Mouse (Mus musculus) stomach, embryonic 16.5 days (tissue): ENCODE results near the gene Bspry. TPM values are rescaled to one million over a fixed set of nuclear protein-coding genes. Genes with fewer than 3 reads are reported as not detected.
A peak's percentile ranks its signal among the peaks of the same experiment; 100 is the strongest.

Experiments used
- ATAC-seq: fragments of 200-750 bp; cut with Nextera tagmentation; 2 replicates; pipeline ENCODE4 v1.8.0; 2017; ENCODE audit warnings: moderate number of reproducible peaks, moderate TSS enrichment; ENCODE audit not compliant: insufficient read depth, low FRiP score
- H3K27ac ChIP-seq: fragments of 300-500 bp; sonication (generic); 2 replicates; pipeline ENCODE4 v1.5.1; 2014; ENCODE audit warnings: low read length
- H3K27me3 ChIP-seq: fragments of 300-500 bp; sonication (generic); 2 replicates; pipeline ENCODE4 v1.6.1; 2014; ENCODE audit warnings: low read length, control low read depth, mixed read lengths; ENCODE audit not compliant: control insufficient read depth, insufficient read depth
- H3K36me3 ChIP-seq: fragments of 300-500 bp; sonication (generic); 2 replicates; pipeline ENCODE4 v1.6.1; 2014; ENCODE audit warnings: low read length; ENCODE audit not compliant: control insufficient read depth, insufficient read depth
- H3K4me1 ChIP-seq: fragments of 300-500 bp; sonication (generic); 2 replicates; pipeline ENCODE4 v1.6.1; 2014; ENCODE audit warnings: low read length, control low read depth, mixed read lengths; ENCODE audit not compliant: control insufficient read depth, insufficient read depth
- H3K4me2 ChIP-seq: fragments of 300-500 bp; sonication (generic); 2 replicates; pipeline ENCODE4 v1.6.1; 2014; ENCODE audit warnings: low read depth, low read length, mixed read lengths
- H3K4me3 ChIP-seq: fragments of 300-500 bp; sonication (generic); replicated peaks from 2 replicates; pipeline ENCODE4 v1.5.1; 2014; ENCODE audit warnings: mild to moderate bottlenecking, low read length
- H3K9ac ChIP-seq: fragments of 300-500 bp; sonication (generic); 2 replicates; pipeline ENCODE4 v1.6.1; 2014; ENCODE audit warnings: low read length
- H3K9me3 ChIP-seq: fragments of 300-500 bp; sonication (generic); replicated peaks from 2 replicates; pipeline ENCODE4 v1.6.1; 2016; ENCODE audit warnings: low read length, control low read depth; ENCODE audit not compliant: control insufficient read depth
- WGBS: fragments of 180-500 bp; shearing (Covaris S2); extraction: QIAGEN DNeasy Blood & Tissue Kit; methylation state at CpG from one replicate; pipeline ENCODE4 v1.1.7; 2014; 5-methylcytosine and 5-hydroxymethylcytosine counted together
- polyA plus RNA-seq: library from polyadenylated mRNA; unstranded; fragments of >200 nt; fragmentation: Nextera tagmentation; extraction: Ambion mirVana; gene quantifications from 2 replicates; pipeline ENCODE4 v1.2.1, GENCODE M21; 2015

The Bspry gene
- polyA plus RNA-seq, 1 experiment from 2014 or later: 29.3 TPM

- peaks cover 3% of the 10 kb centered on the region; the same call in 1 of the 2 replicates for H3K4me1 ChIP-seq
- no peak overlapping the region for H3K4me2 ChIP-seq
- H3K9ac ChIP-seq: no peak overlapping the region
- H3K9me3 ChIP-seq: no peaks in the 10 kb centered on the region
- no peak for ATAC-seq
- H3K27ac ChIP-seq: no peak overlapping the region
- no peak overlapping the region for H3K4me3 ChIP-seq
- H3K36me3 ChIP-seq: no peaks in the 10 kb centered on the region
- no peaks in the 10 kb centered on the region for H3K27me3 ChIP-seq
- 89% methylated on average over 2 of the region's 2 CpGs for WGBS
Observed at GRCm38 (mm10) chr4:62487914-62488313, 8.1 kb downstream of the Bspry start.

DNA sequence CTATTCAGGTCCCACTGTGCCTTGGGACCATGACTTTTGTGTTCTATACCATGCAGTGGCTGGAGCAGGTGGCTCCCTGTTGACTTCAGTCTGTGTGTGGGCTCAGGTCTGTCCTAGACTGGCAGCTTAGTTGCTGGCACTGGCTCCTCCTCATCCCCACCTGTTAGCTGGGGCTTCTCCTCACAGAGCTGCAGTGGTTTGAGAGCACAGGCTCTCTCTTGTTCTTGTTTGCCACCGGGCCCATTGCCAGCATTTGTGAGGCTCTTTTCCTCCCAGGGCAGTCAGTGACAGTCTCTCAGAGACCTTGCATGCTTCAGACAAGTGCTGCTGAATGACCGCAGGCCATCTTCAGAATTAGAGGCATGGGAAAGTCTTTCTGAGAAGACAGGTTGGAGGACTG, 12.8 kb downstream of the Bspry start:
- no peaks in the 10 kb centered on the region for H3K9me3 ChIP-seq
- H3K27me3 ChIP-seq: no peaks in the 10 kb centered on the region
- H3K27ac ChIP-seq: no peak overlapping the region
- H3K4me3 ChIP-seq: no peak overlapping the region
- no peak for ATAC-seq
- no peak overlapping the region for H3K4me2 ChIP-seq
- H3K36me3 ChIP-seq: no peaks in the 10 kb centered on the region
- WGBS: 78% methylated on average over 2 of the region's 2 CpGs
- peaks cover 9% of the 10 kb centered on the region; the same call in 1 of the 2 replicates for H3K4me1 ChIP-seq
- no peak overlapping the region for H3K9ac ChIP-seq

DNA sequence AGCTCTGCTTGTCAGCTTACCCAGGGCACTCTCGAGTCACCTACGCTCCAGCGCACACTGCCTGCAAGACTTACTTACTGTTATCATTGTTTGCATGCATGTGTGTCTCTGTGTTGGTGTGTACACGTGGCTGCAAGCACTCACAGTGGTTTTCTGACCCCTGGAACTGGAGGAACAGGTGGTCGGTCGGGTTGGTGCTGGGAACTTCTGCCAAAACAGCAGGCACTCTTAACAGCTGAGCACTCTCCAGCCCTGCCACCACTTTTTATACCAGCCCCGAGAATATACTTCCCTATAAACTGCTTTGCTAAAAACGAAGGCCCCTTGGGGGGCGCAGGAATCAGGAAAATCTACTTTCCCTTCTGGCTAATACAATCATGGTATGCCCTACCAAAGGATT, 14.4 kb downstream of the Bspry start:
- Histone ChIP-seq H3K27ac (no peak overlapping the region), H3K4me3 (no peak overlapping the region), H3K4me1 (peaks cover 9% of the 10 kb centered on the region; the same call in 1 of the 2 replicates), H3K4me2 (no peak overlapping the region), H3K36me3 (peaks cover 7% of the 10 kb centered on the region; the same call in 1 of the 2 replicates), H3K27me3 (no peaks in the 10 kb centered on the region), H3K9me3 (no peaks in the 10 kb centered on the region), H3K9ac (no peak overlapping the region)
- no peak for ATAC-seq
- 65% methylated on average over 9 of the region's 9 CpGs for WGBS

DNA sequence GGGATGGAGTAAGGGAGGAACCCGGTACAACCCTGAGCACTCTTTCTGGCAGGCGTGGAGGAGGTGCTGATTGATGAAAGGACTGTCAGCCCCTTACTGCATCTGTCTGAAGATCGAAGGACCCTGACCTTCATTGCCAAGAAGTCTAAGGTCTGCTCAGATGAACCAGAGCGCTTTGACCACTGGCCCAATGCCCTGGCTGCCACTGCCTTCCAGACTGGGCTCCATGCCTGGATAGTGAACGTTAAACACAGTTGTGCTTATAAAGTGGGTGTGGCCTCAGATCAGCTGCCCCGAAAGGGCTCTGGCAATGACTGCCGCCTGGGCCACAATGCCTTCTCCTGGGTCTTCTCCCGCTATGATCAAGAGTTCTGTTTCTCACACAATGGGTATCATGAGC, 16.1 kb downstream of the Bspry start:
- H3K27me3 ChIP-seq: no peaks in the 10 kb centered on the region
- H3K4me3 ChIP-seq: no peak overlapping the region
- H3K27ac ChIP-seq: no peak overlapping the region
- 63% methylated on average over 8 of the region's 8 CpGs for whole genome bisulfite sequencing
- peaks cover 12% of the 10 kb centered on the region; the same call in 1 of the 2 replicates for H3K4me1 ChIP-seq
- peaks cover 14% of the 10 kb centered on the region; the same call in 1 of the 2 replicates for H3K36me3 ChIP-seq
- H3K9ac ChIP-seq: no peak overlapping the region
- ATAC-seq: no peak
- H3K4me2 ChIP-seq: no peak overlapping the region
- H3K9me3 ChIP-seq: no peaks in the 10 kb centered on the region

DNA sequence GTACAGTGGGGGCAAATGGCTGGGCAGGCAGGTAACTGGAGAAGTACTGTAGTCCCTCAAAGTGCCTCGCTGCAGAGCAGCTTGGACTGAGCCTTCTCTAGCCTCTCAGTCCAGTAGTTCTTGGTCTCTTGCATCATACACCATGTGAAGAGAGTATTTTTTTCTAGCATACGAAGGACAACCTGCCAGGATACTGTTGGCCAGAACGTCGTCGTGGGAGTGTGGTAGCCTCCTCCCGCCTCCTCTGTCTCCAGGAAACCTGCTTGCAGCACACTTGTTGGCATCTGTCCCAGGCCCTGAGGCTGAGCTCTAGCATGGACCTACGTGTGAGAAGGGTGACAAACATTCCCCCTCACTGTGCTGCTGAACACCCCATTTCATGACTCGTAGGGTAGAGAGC, 17.0 kb downstream of the Bspry start:
- H3K27me3 ChIP-seq: no peaks in the 10 kb centered on the region
- H3K9me3 ChIP-seq: no peaks in the 10 kb centered on the region
- H3K27ac ChIP-seq: no peak overlapping the region
- WGBS: 46% methylated on average over 8 of the region's 8 CpGs
- peaks cover 13% of the 10 kb centered on the region; the same call in 1 of the 2 replicates for H3K4me1 ChIP-seq
- H3K4me2 ChIP-seq: no peak overlapping the region
- no peak for ATAC-seq
- peaks cover 14% of the 10 kb centered on the region; the same call in 1 of the 2 replicates for H3K36me3 ChIP-seq
- no peak overlapping the region for H3K4me3 ChIP-seq
- no peak overlapping the region for H3K9ac ChIP-seq

GRCm38 (mm10) chr4:62500799-62501198, 20.9 kb downstream of the Bspry start:
- peaks cover 14% of the 10 kb centered on the region; the same call in 1 of the 2 replicates for H3K36me3 ChIP-seq
- H3K4me2 ChIP-seq: peak overlapping the region; percentile 76
- H3K9ac ChIP-seq: no peak overlapping the region
- peak overlapping the region; percentile 21 for H3K4me3 ChIP-seq
- ATAC-seq: no peak
- 71% methylated on average over 4 of the region's 4 CpGs for WGBS
- no peaks in the 10 kb centered on the region for H3K9me3 ChIP-seq
- no peaks in the 10 kb centered on the region for H3K27me3 ChIP-seq
- peaks cover 18% of the 10 kb centered on the region; the same call in 1 of the 2 replicates for H3K4me1 ChIP-seq
- H3K27ac ChIP-seq: peak overlapping the region; percentile 92

GRCm38 (mm10) chr4:62501534-62501933, 21.7 kb downstream of the Bspry start:
- under 1% methylated on average over 7 of the region's 7 CpGs for WGBS
- Histone ChIP-seq H3K4me1 (peaks cover 14% of the 10 kb centered on the region; the same call in 1 of the 2 replicates), H3K9me3 (no peaks in the 10 kb centered on the region), H3K4me3 (peak overlapping the region; percentile 78), H3K4me2 (peak overlapping the region; percentile 76), H3K36me3 (peaks cover 14% of the 10 kb centered on the region; the same call in 1 of the 2 replicates), H3K9ac (peak overlapping the region; percentile 84), H3K27me3 (no peaks in the 10 kb centered on the region), H3K27ac (peak overlapping the region; percentile 92)
- ATAC-seq: peak; percentile 28; the same call in 1 of the 2 replicates

DNA sequence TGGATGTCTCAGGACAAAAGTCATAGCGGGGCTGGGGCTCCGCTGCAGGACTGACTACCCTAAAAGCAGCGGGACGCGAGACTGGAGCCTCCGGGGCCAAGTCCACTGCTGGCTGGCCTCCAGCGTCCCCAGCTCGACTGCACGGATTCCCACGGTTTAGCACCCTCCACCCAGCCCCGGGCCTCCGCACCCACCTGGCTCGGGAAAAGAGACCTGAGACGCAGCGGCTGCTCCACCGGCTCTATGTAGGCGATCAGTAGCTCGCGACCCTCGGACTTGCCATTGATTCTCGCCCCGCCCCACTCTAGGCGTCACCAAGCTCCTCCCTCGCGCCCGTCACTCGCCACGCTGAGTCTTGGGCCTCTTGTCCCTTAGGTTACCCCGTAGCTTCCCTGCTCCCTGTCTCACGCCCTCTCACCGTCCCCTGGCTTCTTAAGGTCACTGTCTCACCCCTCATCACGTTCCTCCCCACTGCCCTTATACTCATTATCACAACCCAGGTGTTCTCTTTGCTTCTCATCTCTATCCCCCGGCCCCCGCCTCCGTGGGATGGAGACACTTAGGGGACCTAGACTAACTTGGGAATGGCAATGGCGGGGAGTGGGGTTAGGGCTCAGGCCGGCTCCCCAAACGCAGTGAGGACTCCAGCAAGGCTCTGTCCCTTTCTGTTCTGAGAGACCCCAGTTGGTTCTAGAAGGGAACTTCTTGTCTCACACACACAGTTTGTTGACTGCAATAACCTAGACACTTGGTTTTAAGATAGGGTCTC, 22.3 kb downstream of the Bspry start:
- ATAC-seq: peak; percentile 91
- 2% methylated on average over 38 of the region's 38 CpGs for WGBS
- Histone ChIP-seq H3K9me3 (no peaks in the 10 kb centered on the region), H3K9ac (peak overlapping the region; percentile 84), H3K4me1 (peaks cover 10% of the 10 kb centered on the region; the same call in 1 of the 2 replicates), H3K4me3 (peak overlapping the region; percentile 78), H3K27ac (peak overlapping the region; percentile 92), H3K36me3 (peaks cover 14% of the 10 kb centered on the region; the same call in 1 of the 2 replicates), H3K4me2 (peak overlapping the region; percentile 76), H3K27me3 (no peaks in the 10 kb centered on the region)

DNA sequence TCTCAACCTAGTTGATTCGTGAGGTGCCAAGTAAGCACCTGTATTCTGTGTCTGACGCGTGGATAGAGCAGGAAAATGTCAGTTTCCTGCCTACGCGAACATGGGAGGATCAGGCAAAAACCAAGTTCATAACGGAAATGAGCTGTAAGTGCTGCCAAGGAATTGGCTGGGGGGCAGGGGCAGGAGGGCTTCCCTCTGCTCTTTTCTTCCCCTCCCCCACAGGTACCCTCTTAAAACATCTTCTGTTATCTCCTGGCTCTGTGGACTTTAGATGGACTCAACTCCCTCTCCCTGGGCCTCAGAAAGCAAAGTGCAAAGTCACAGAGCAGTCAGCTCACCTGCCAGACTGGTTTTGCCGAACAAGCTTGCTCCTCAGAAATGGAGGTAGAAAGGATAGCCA, 23.1 kb downstream of the Bspry start:
- Histone ChIP-seq H3K4me3 (no peak overlapping the region), H3K9ac (no peak overlapping the region), H3K27ac (peak overlapping the region; percentile 92), H3K9me3 (no peaks in the 10 kb centered on the region), H3K4me2 (peak overlapping the region; percentile 76), H3K36me3 (peaks cover 14% of the 10 kb centered on the region; the same call in 1 of the 2 replicates), H3K27me3 (no peaks in the 10 kb centered on the region), H3K4me1 (peaks cover 10% of the 10 kb centered on the region; the same call in 1 of the 2 replicates)
- no peak for ATAC-seq
- WGBS: 47% methylated on average over 7 of the region's 7 CpGs
